ENCODE assay signal across 8 mouse cellular contexts in the genomic region with DNA sequence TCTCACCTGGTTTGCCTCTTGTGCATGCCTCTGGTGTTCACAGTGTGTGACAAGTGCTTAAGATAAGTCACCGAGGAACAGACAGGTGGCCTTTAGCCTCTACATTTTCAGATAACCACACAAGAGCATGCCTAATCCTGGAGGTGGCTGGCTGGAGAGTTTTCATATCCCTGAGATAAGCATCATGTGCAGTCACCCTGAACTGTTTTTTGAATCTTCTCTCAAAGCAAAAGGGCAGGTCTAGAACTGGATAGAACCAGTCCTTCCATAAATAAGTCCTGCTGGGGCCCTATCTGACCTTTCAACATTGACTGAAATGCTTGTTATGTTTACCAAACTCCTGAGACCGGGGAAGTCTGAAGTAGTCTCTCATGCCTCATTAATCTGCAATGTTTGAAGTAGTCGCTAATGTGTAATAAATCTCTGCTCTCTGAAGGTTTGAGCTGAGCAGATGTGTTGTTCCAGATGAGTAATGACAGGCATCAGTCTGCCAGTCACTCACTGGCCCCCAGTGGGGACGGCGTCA. TPM values are rescaled to one million over a fixed set of nuclear protein-coding genes. Genes with fewer than 3 reads are reported as not detected.
DNase-seq lines count a peak whose midpoint lies in the region; ATAC-seq lines count a peak whose summit lies in the region.

No protein-coding gene starts in this region.

- H3K36me3 ChIP-seq in hindbrain, embryonic 12.5 days: no peaks in the 10 kb centered on the region
- H3K36me3 ChIP-seq in hindbrain, embryonic 11.5 days (ENCODE audit: control insufficient read depth, insufficient read depth, low read length): no peaks in the 10 kb centered on the region
- H3K36me3 ChIP-seq in kidney, embryonic 15.5 days: no peaks in the 10 kb centered on the region

- no peaks in the 10 kb centered on the region for H3K27me3 ChIP-seq in hindbrain, embryonic 12.5 days
- no peaks in the 10 kb centered on the region for H3K27me3 ChIP-seq in hindbrain, embryonic 11.5 days (ENCODE audit: control insufficient read depth, insufficient read depth, low read length)
- 0 out of 2 replicates have a peak, but pooled peaks cover 3% of the 10 kb centered on the region for H3K27me3 ChIP-seq in kidney, embryonic 15.5 days

- no peak overlapping the region for H3K4me3 ChIP-seq in hindbrain, embryonic 12.5 days
- no peak overlapping the region for H3K4me3 ChIP-seq in hindbrain, embryonic 11.5 days (ENCODE audit: low read depth, low read length)
- H3K4me3 ChIP-seq in kidney, embryonic 15.5 days (replicated peaks): no peak overlapping the region

- WGBS in hindbrain, embryonic 12.5 days: 31% methylated on average over 5 of the region's 5 CpGs
- 41% methylated on average over 5 of the region's 5 CpGs for WGBS in hindbrain, embryonic 11.5 days
- 6% methylated on average over 5 of the region's 5 CpGs for WGBS in kidney, embryonic 15.5 days

- H3K9ac ChIP-seq in hindbrain, embryonic 12.5 days: no peak overlapping the region
- H3K9ac ChIP-seq in hindbrain, embryonic 11.5 days (ENCODE audit: low read depth, low read length): no peak overlapping the region
- no peak overlapping the region for H3K9ac ChIP-seq in kidney, embryonic 15.5 days

- H3K9me3 ChIP-seq in hindbrain, embryonic 12.5 days (replicated peaks): no peaks in the 10 kb centered on the region
- H3K9me3 ChIP-seq in hindbrain, embryonic 11.5 days (ENCODE audit: control insufficient read depth, low read length): no peaks in the 10 kb centered on the region
- no peaks in the 10 kb centered on the region for H3K9me3 ChIP-seq in kidney, embryonic 15.5 days (replicated peaks)

- no peak overlapping the region for H3K27ac ChIP-seq in hindbrain, embryonic 12.5 days
- H3K27ac ChIP-seq in hindbrain, embryonic 11.5 days (ENCODE audit: low read depth, low read length): no peak overlapping the region
- peak overlapping the region; percentile 78 for H3K27ac ChIP-seq in kidney, embryonic 15.5 days

- DNase-seq in hindbrain, embryonic 11.5 days (ENCODE audit: low spot score): no peak
- peak; percentile 64 for DNase-seq in embryo, embryonic 10 days (ENCODE audit: low spot score)
- DNase-seq in neural tube, embryonic 10.5 days (ENCODE audit: extremely low spot score, low spot score): peak; percentile 25
- no peak for DNase-seq in ovary, postnatal 10 days (ENCODE audit: low spot score)
- no peak for DNase-seq in ovary, adult 18-20 months (ENCODE audit: low spot score)
- no peak for DNase-seq in adrenal gland, adult (ENCODE audit: inconsistent age in 2 of 2, low spot score in 1 of 2)

- no peak overlapping the region for H3K4me2 ChIP-seq in hindbrain, embryonic 12.5 days (replicated peaks)
- H3K4me2 ChIP-seq in hindbrain, embryonic 11.5 days (replicated peaks; ENCODE audit: low read depth, low read length): no peak overlapping the region
- peak overlapping the region; percentile 23; the same call in 1 of the 2 replicates for H3K4me2 ChIP-seq in kidney, embryonic 15.5 days

- no peaks in the 10 kb centered on the region for H3K4me1 ChIP-seq in hindbrain, embryonic 12.5 days
- H3K4me1 ChIP-seq in hindbrain, embryonic 11.5 days (replicated peaks; ENCODE audit: control insufficient read depth, insufficient read depth, low read length): no peaks in the 10 kb centered on the region
- H3K4me1 ChIP-seq in kidney, embryonic 15.5 days: peaks cover 15% of the 10 kb centered on the region

- ATAC-seq in hindbrain, embryonic 12.5 days (ENCODE audit: low FRiP score): peak; percentile 52; the same call in 1 of the 2 replicates
- ATAC-seq in hindbrain, embryonic 11.5 days (ENCODE audit: low FRiP score): no peak
- peak; percentile 96 for ATAC-seq in kidney, embryonic 15.5 days (replicated peaks; ENCODE audit: low FRiP score)

RNA-seq across cellular contexts. Expression of a gene that starts 39.5 kb away (rescaled TPM):
- polyA plus RNA-seq in hindbrain, embryonic 12.5 days (2016; fragmentation: Nextera tagmentation; extraction: Ambion mirVana): 23.6 and 24.4 TPM in 2 replicates
- polyA plus RNA-seq in hindbrain, embryonic 11.5 days (2014; fragmentation: Nextera tagmentation; extraction: Ambion mirVana): 17.3 and 20.9 TPM in 2 replicates
- 15.0 and 15.2 TPM in 2 replicates for polyA plus RNA-seq in kidney, embryonic 15.5 days (2015; fragmentation: Nextera tagmentation; extraction: Ambion mirVana)

RNA-seq across cellular contexts. Expression of a gene that starts 42.3 kb away (rescaled TPM):
- polyA plus RNA-seq in hindbrain, embryonic 12.5 days (2016; fragmentation: Nextera tagmentation; extraction: Ambion mirVana): 3.5 and 4.0 TPM in 2 replicates
- polyA plus RNA-seq in hindbrain, embryonic 11.5 days (2014; fragmentation: Nextera tagmentation; extraction: Ambion mirVana): 6.2 and 7.4 TPM in 2 replicates
- 0.64 and 0.68 TPM in 2 replicates for polyA plus RNA-seq in kidney, embryonic 15.5 days (2015; fragmentation: Nextera tagmentation; extraction: Ambion mirVana)

Comparison
In these comparisons a context has a peak if more than half of its experiments do, and no peak if none do; other contexts are left out.
1. DNase-seq: peak in embryo, embryonic 10 days (single experiment) and neural tube, embryonic 10.5 days (single experiment); none in hindbrain, embryonic 11.5 days (single experiment), ovary, postnatal 10 days (single experiment), ovary, adult 18-20 months (single experiment) and adrenal gland, adult (0 of 2).